Mouse (Mus musculus) heart, adult 2 months (tissue): Measurements from ENCODE around the gene Hcfc2.

ENCODE experiments used
- CTCF ChIP-seq: fragments of 200-600 bp; IDR thresholded peaks from 2 replicates; pipeline ENCODE4 v1.8.1; 2022; ENCODE audit warnings: antibody characterized with exemption, mild to moderate bottlenecking, moderate library complexity
- EP300 ChIP-seq: fragments of 200-500 bp; IDR thresholded peaks from 2 replicates; pipeline ENCODE4 v1.6.1; 2011; ENCODE audit warnings: low read depth, low read length, control low read depth; ENCODE audit not compliant: insufficient read depth
- POLR2A ChIP-seq: fragments of 200-500 bp; IDR thresholded peaks from 2 replicates; pipeline ENCODE4 v1.6.1; 2011; ENCODE audit warnings: mild to moderate bottlenecking, low read depth, low read length, control low read depth; ENCODE audit not compliant: insufficient read depth

DNA sequence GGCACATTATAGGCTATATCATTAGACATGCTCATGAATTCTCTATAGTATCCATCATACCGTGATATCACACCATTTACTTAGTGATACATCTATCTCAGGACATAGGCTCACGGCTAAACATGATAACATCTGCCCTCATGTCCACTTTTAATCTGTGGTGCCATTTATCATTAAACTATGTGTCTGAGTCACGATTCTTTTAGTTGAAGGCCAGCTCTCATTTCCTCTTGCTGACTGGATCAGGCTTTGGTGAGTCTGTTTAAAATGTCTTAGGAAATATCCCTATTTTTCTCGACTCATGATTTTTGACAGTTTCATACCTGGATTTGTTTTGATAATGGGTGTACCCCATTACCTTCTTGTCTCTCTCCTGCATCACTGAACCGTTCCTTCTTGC is at the start of gene Hcfc2:
- TF ChIP-seq CTCF (no peak), POLR2A (no peak), EP300 (no peak)
